ENCODE assay signal across 8 mouse cellular contexts in genomic region chr19:10042232-10042631, GRCm38 (mm10). TPM values are rescaled to one million over a fixed set of nuclear protein-coding genes. Genes with fewer than 3 reads are reported as not detected.
DNase-seq lines count a peak whose midpoint lies in the region; ATAC-seq and TF ChIP-seq lines count a peak whose summit lies in the region.

No protein-coding gene starts in this region.

- TF ChIP-seq POLR2A in liver, adult 2 months (IDR thresholded peaks at IDR 0.05; ENCODE audit: extremely low read depth, insufficient read depth, low read length) = no peak

- no peak overlapping the region for H3K27ac ChIP-seq in liver, adult 2 months (replicated peaks; ENCODE audit: insufficient read depth, low read depth, low read length)
- no peak overlapping the region for H3K27ac ChIP-seq in embryonic facial prominence, embryonic 15.5 days (replicated peaks)
- H3K27ac ChIP-seq in hindbrain, embryonic 11.5 days (ENCODE audit: low read depth, low read length) = no peak overlapping the region

- peak overlapping the region; percentile 66 for H3K4me3 ChIP-seq in liver, adult 2 months (ENCODE audit: insufficient read depth, low read depth, low read length)
- peak overlapping the region; percentile 75 for H3K4me3 ChIP-seq in embryonic facial prominence, embryonic 15.5 days (replicated peaks)
- peak overlapping the region; percentile 54 for H3K4me3 ChIP-seq in hindbrain, embryonic 11.5 days (ENCODE audit: low read depth, low read length)

- H3K9me3 ChIP-seq in embryonic facial prominence, embryonic 15.5 days (replicated peaks) = no peaks in the 10 kb centered on the region
- no peaks in the 10 kb centered on the region for H3K9me3 ChIP-seq in hindbrain, embryonic 11.5 days (ENCODE audit: control insufficient read depth, low read length)

- peak overlapping the region; percentile 97 for H3K4me2 ChIP-seq in embryonic facial prominence, embryonic 15.5 days (replicated peaks)
- H3K4me2 ChIP-seq in hindbrain, embryonic 11.5 days (replicated peaks; ENCODE audit: low read depth, low read length) = peak overlapping the region; percentile 99

- 63% methylated on average over 6 of the region's 6 CpGs for WGBS in liver, adult 2 months
- 42% methylated on average over 6 of the region's 6 CpGs for WGBS in embryonic facial prominence, embryonic 15.5 days
- 67% methylated on average over 6 of the region's 6 CpGs for WGBS in hindbrain, embryonic 11.5 days

- H3K9ac ChIP-seq in liver, adult 2 months (ENCODE audit: low read depth, low read length) = no peak overlapping the region
- peak overlapping the region; percentile 68 for H3K9ac ChIP-seq in embryonic facial prominence, embryonic 15.5 days
- peak overlapping the region; percentile 71; the same call in 1 of the 2 replicates for H3K9ac ChIP-seq in hindbrain, embryonic 11.5 days (ENCODE audit: low read depth, low read length)

- H3K27me3 ChIP-seq in liver, adult 2 months (ENCODE audit: control insufficient read depth, insufficient read depth, low read length) = no peaks in the 10 kb centered on the region
- H3K27me3 ChIP-seq in embryonic facial prominence, embryonic 15.5 days = no peaks in the 10 kb centered on the region
- 0 out of 2 replicates have a peak, but pooled peaks cover 4% of the 10 kb centered on the region for H3K27me3 ChIP-seq in hindbrain, embryonic 11.5 days (ENCODE audit: control insufficient read depth, insufficient read depth, low read length)

- TF ChIP-seq CTCF in liver, adult 2 months (IDR thresholded peaks at IDR 0.05; ENCODE audit: low read depth, low read length) = no peak

- H3K79me2 ChIP-seq in liver, adult 2 months (ENCODE audit: control insufficient read depth, insufficient read depth, low read length) = no peaks in the 10 kb centered on the region

- peaks cover 13% of the 10 kb centered on the region for H3K4me1 ChIP-seq in liver, adult 2 months (ENCODE audit: control insufficient read depth, insufficient read depth, low read length)
- peaks cover 39% of the 10 kb centered on the region for H3K4me1 ChIP-seq in embryonic facial prominence, embryonic 15.5 days
- peaks cover 9% of the 10 kb centered on the region; the same call in 1 of the 2 replicates for H3K4me1 ChIP-seq in hindbrain, embryonic 11.5 days (replicated peaks; ENCODE audit: control insufficient read depth, insufficient read depth, low read length)

- ATAC-seq in embryonic facial prominence, embryonic 15.5 days (ENCODE audit: insufficient number of reproducible peaks, low FRiP score, low TSS enrichment, low read depth) = no peak
- ATAC-seq in hindbrain, embryonic 11.5 days (ENCODE audit: low FRiP score) = peak; percentile 17; the same call in 1 of the 2 replicates

- DNase-seq in liver, adult 2 months (ENCODE audit: extremely low read depth, low read depth, low spot score) = no peak
- no peak for DNase-seq in liver
- no peak for DNase-seq in hindbrain, embryonic 11.5 days (ENCODE audit: low spot score)
- DNase-seq in lung, postnatal 36 days = peak; percentile 54
- DNase-seq in urinary bladder, postnatal 4 days (ENCODE audit: low spot score in 2 of 2) = no peak
- no peak for DNase-seq in frontal cortex, postnatal 10 days (ENCODE audit: low spot score in 2 of 2)
- DNase-seq in right cerebral cortex, postnatal 36 days (ENCODE audit: low spot score in 2 of 2) = no peak

- H3K36me3 ChIP-seq in liver, adult 2 months (ENCODE audit: control insufficient read depth, insufficient read depth, low read length) = no peaks in the 10 kb centered on the region
- no peaks in the 10 kb centered on the region for H3K36me3 ChIP-seq in embryonic facial prominence, embryonic 15.5 days
- H3K36me3 ChIP-seq in hindbrain, embryonic 11.5 days (ENCODE audit: control insufficient read depth, insufficient read depth, low read length) = no peaks in the 10 kb centered on the region

RNA-seq across cellular contexts. Expression of gene Fads3, which starts 0.9 kb away (rescaled TPM):
- total RNA-seq in liver, adult 2 months (2014; rRNA removed) = 1.4 and 2.8 TPM in 2 replicates
- polyA plus RNA-seq in liver, adult 2 months (2012; rRNA removed) = 4.8 TPM in 2 replicates
- 16.4 and 17.3 TPM in 2 replicates for polyA plus RNA-seq in embryonic facial prominence, embryonic 15.5 days (2015; fragmentation: Nextera tagmentation; extraction: Ambion mirVana)
- polyA plus RNA-seq in hindbrain, embryonic 11.5 days (2014; fragmentation: Nextera tagmentation; extraction: Ambion mirVana) = 5.7 and 5.8 TPM in 2 replicates

RNA-seq across cellular contexts. Expression of gene Rab3il1, which starts 40.8 kb away (rescaled TPM):
- total RNA-seq in liver, adult 2 months (2014; rRNA removed) = 3.1 and 4.0 TPM in 2 replicates
- 3.1 and 3.8 TPM in 2 replicates for polyA plus RNA-seq in liver, adult 2 months (2012; rRNA removed)
- 45.8 and 46.1 TPM in 2 replicates for polyA plus RNA-seq in embryonic facial prominence, embryonic 15.5 days (2015; fragmentation: Nextera tagmentation; extraction: Ambion mirVana)
- 35.7 and 35.9 TPM in 2 replicates for polyA plus RNA-seq in hindbrain, embryonic 11.5 days (2014; fragmentation: Nextera tagmentation; extraction: Ambion mirVana)

RNA-seq across cellular contexts. Expression of gene Best1, which starts 40.8 kb away (rescaled TPM):
- total RNA-seq in liver, adult 2 months (2014; rRNA removed) = not detected in 2 replicates
- polyA plus RNA-seq in liver, adult 2 months (2012; rRNA removed) = 0.05 TPM in 1 of 2 replicates, not detected in the other
- 1.2 and 1.9 TPM in 2 replicates for polyA plus RNA-seq in embryonic facial prominence, embryonic 15.5 days (2015; fragmentation: Nextera tagmentation; extraction: Ambion mirVana)
- 0.91 and 1.1 TPM in 2 replicates for polyA plus RNA-seq in hindbrain, embryonic 11.5 days (2014; fragmentation: Nextera tagmentation; extraction: Ambion mirVana)

RNA-seq across cellular contexts. Expression of gene Fads2, which starts 59.3 kb away (rescaled TPM):
- 284 and 293 TPM in 2 replicates for total RNA-seq in liver, adult 2 months (2014; rRNA removed)
- polyA plus RNA-seq in liver, adult 2 months (2012; rRNA removed) = 586 and 618 TPM in 2 replicates
- 59.4 and 61.3 TPM in 2 replicates for polyA plus RNA-seq in embryonic facial prominence, embryonic 15.5 days (2015; fragmentation: Nextera tagmentation; extraction: Ambion mirVana)
- polyA plus RNA-seq in hindbrain, embryonic 11.5 days (2014; fragmentation: Nextera tagmentation; extraction: Ambion mirVana) = 62.9 and 63.9 TPM in 2 replicates
